Mouse (Mus musculus): ENCODE data around the gene Cdc42bpa. TPM values are rescaled to one million over a fixed set of nuclear protein-coding genes. Genes with fewer than 3 reads are reported as not detected.

Cdc42bpa gene
- polyA plus RNA-seq, 1 experiment from 2014 or later, result 3.3 TPM

DNA sequence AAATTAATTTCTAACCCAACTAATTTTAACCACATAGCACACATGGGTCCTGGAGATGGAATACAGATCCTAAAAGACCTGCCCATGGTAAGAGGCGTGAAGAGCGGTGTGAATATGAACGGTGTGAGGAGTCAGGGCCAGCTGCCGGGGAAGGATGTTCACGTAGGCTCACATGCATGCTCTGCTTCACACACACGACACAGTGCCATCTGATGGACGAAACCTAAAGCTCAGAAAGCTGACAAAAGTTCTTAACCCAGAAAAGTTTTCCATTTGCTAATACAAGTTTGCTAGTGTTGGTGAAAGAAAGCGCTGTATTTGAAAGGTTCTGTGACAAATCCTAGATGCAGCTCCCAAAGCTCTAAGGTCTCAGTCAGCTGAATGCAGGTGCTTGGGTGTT lies 190.9 kb downstream of the Cdc42bpa start:
- H3K4me3 ChIP-seq (ENCODE audit: inconsistent target), result no peak overlapping the region
- no peaks in the 10 kb centered on the region for H3K36me3 ChIP-seq (ENCODE audit: inconsistent target)
- H3K79me2 ChIP-seq (ENCODE audit: inconsistent target), result no peaks in the 10 kb centered on the region
- H3K27ac ChIP-seq, result no peak overlapping the region
- WGBS (ENCODE audit: missing documents), result 93% methylated on average over 8 of the region's 8 CpGs

DNA sequence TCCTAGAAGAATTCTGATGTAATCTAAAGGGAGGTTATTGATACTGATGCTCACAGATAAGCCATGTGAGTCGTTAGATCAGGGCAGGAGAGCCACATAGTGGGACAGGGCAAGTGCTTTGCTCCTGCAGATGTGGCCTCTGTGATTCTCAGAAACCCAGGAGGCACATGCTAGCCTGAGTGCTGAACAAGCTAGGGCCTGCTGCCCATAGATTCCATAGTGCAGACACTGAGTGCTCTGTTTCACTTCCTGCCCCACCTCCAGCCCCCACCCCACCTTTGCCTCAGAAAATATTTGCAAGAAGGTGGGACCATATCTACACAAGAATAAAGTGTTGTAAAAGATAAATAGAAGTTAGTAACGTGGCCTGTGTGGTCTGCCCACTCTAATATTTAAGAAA lies 198.4 kb downstream of the Cdc42bpa start:
- no peak overlapping the region for H3K4me3 ChIP-seq (ENCODE audit: inconsistent target)
- H3K79me2 ChIP-seq (ENCODE audit: inconsistent target), result no peaks in the 10 kb centered on the region
- no peaks in the 10 kb centered on the region for H3K36me3 ChIP-seq (ENCODE audit: inconsistent target)
- 93% methylated on average over 2 of the region's 2 CpGs for WGBS (ENCODE audit: missing documents)
- H3K27ac ChIP-seq, result no peak overlapping the region

GRCm38 (mm10) chr1:180160545-180160944 lies 200.3 kb downstream of the Cdc42bpa start:
- Histone ChIP-seq H3K79me2 (ENCODE audit: inconsistent target) (no peaks in the 10 kb centered on the region), H3K4me3 (ENCODE audit: inconsistent target) (no peak overlapping the region)
- WGBS (ENCODE audit: missing documents), result 94% methylated on average over 2 of the region's 2 CpGs

DNA sequence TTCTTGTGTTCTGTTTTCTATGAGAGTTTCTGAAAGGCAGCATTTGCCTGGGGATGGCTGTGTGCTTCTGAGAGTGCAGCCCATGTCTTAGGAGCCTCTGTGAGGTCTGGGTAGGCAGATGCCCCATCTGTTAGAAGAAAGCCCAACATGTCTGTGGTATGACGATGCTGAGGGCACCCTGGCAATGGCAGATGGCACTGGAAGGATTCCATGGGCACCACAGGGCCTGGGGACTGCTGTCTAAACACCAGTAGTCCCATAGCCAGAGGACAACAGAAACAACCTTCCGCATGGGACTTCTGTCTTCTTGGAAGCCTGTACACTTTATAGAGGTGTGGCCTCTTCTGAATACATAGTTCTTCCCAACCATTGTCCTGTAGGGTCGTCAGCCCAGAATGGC lies 200.9 kb downstream of the Cdc42bpa start:
- Histone ChIP-seq H3K27ac (no peak overlapping the region), H3K4me3 (ENCODE audit: inconsistent target) (no peak overlapping the region), H3K36me3 (ENCODE audit: inconsistent target) (no peaks in the 10 kb centered on the region), H3K79me2 (ENCODE audit: inconsistent target) (no peaks in the 10 kb centered on the region)
- 89% methylated on average over 3 of the region's 3 CpGs for WGBS (ENCODE audit: missing documents)

More at GRCm38 (mm10) chr1:180160545-180160944, 200.3 kb downstream of the Cdc42bpa start:
- Histone ChIP-seq H3K27ac (no peak overlapping the region), H3K36me3 (ENCODE audit: inconsistent target) (no peaks in the 10 kb centered on the region)

DNA sequence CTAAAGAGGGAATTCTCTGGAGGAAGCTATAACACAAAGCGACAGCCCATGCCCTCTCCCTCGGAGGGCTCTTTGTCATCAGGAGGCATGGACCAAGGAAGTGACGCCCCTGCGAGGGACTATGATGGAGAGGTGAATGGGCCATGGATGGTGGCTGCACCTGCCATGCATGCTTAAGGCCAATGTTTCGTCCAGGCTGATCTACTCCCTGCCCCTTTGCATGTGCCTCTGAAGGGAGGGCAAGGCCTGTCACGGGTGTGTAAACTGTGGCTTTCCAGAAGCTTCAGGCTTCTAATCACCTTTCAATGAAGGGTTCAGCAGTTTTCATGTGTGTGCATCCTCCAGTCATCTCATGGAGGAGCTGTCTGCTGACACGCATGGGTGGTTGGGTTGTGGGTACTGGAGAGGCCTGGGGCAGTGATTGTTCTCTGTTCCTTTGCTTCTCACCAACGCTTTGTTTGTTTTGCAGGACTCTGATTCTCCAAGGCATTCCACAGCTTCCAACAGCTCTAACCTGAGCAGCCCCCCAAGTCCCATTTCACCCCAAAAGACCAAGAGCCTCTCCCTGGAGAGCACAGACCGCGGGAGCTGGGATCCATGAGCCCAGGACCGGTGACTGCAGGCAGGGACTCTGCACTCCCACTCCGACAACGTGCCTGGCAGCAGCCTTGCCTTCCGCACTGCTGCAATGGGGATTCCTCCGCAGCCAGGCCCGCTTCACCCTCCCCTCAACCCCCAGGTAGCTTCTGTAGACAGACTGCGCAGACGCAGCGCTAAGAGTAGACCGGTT lies 201.5 kb downstream of the Cdc42bpa start:
- 92% methylated on average over 20 of the region's 20 CpGs for WGBS (ENCODE audit: missing documents)
- H3K79me2 ChIP-seq (ENCODE audit: inconsistent target), result no peaks in the 10 kb centered on the region
- no peaks in the 10 kb centered on the region for H3K36me3 ChIP-seq (ENCODE audit: inconsistent target)
- no peak overlapping the region for H3K27ac ChIP-seq
- no peak overlapping the region for H3K4me3 ChIP-seq (ENCODE audit: inconsistent target)

GRCm38 (mm10) chr1:180162986-180163385 lies 202.7 kb downstream of the Cdc42bpa start:
- no peaks in the 10 kb centered on the region for H3K79me2 ChIP-seq (ENCODE audit: inconsistent target)
- no peaks in the 10 kb centered on the region for H3K36me3 ChIP-seq (ENCODE audit: inconsistent target)
- H3K27ac ChIP-seq, result no peak overlapping the region
- no peak overlapping the region for H3K4me3 ChIP-seq (ENCODE audit: inconsistent target)
- WGBS (ENCODE audit: missing documents), result 58% methylated on average over 7 of the region's 7 CpGs

DNA sequence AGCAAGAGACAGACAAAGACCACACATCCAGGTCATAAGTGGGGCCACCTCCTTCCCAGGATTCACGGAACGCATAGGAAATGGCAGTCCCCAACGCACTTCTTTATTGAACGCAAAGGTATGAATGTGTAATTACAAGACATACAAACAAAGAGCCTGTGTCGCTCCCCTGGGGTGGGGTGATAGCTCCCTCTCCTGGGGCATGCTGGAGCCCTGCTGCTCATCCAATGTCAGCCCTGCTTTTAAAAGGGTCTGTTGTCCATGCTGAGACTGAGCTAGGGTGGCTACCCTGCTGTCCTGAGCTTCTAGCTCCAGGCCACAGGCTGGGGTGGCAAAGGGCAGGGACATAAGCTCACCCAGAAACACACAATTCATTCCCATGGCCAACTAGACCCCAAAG lies 206.3 kb downstream of the Cdc42bpa start:
- 96% methylated on average over 5 of the region's 5 CpGs for WGBS (ENCODE audit: missing documents)

DNA sequence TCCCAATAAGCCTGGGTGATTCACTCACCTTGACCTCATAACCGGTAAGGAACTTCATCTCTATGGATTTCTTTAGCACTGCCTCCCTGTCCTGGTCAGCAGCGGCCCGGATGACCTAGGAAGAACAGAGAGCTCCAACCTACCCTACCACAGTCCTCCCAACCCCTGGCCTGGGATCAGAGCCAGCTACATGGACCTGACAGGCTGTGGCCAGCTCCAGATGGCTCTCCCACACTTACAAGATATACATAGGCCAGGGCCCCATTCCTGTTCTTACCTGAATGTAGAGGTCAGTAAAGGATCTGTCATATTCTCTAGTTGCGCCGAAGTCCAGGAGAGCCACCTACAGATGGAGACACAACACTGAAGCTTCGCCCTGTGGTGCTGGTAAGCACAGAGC lies 208.0 kb downstream of the Cdc42bpa start:
- H3K4me3 ChIP-seq (ENCODE audit: inconsistent target), result no peak overlapping the region
- WGBS (ENCODE audit: missing documents), result 96% methylated on average over 6 of the region's 6 CpGs
- no peaks in the 10 kb centered on the region for H3K79me2 ChIP-seq (ENCODE audit: inconsistent target)
- no peak overlapping the region for H3K27ac ChIP-seq
- H3K36me3 ChIP-seq (ENCODE audit: inconsistent target), result no peaks in the 10 kb centered on the region

More for the DNA sequence above, 206.3 kb downstream of the Cdc42bpa start:
- Histone ChIP-seq H3K27ac (no peak overlapping the region), H3K36me3 (ENCODE audit: inconsistent target) (no peaks in the 10 kb centered on the region), H3K79me2 (ENCODE audit: inconsistent target) (no peaks in the 10 kb centered on the region), H3K4me3 (ENCODE audit: inconsistent target) (no peak overlapping the region)

GRCm38 (mm10) chr1:180169161-180169560 lies 208.9 kb downstream of the Cdc42bpa start:
- no peaks in the 10 kb centered on the region for H3K36me3 ChIP-seq (ENCODE audit: inconsistent target)

GRCm38 (mm10) chr1:180170071-180170470 lies 209.8 kb downstream of the Cdc42bpa start:
- Histone ChIP-seq H3K4me3 (ENCODE audit: inconsistent target) (no peak overlapping the region), H3K79me2 (ENCODE audit: inconsistent target) (no peaks in the 10 kb centered on the region), H3K36me3 (ENCODE audit: inconsistent target) (no peaks in the 10 kb centered on the region), H3K27ac (no peak overlapping the region)
- 93% methylated on average over 8 of the region's 8 CpGs for WGBS (ENCODE audit: missing documents)

More at GRCm38 (mm10) chr1:180169161-180169560, 208.9 kb downstream of the Cdc42bpa start:
- H3K27ac ChIP-seq, result no peak overlapping the region
- no peak overlapping the region for H3K4me3 ChIP-seq (ENCODE audit: inconsistent target)
- 96% methylated on average over 7 of the region's 7 CpGs for WGBS (ENCODE audit: missing documents)
- no peaks in the 10 kb centered on the region for H3K79me2 ChIP-seq (ENCODE audit: inconsistent target)

- no peak overlapping the region for H3K27ac ChIP-seq
- WGBS (ENCODE audit: missing documents), result 100% methylated on average over 2 of the region's 2 CpGs
- no peaks in the 10 kb centered on the region for H3K36me3 ChIP-seq (ENCODE audit: inconsistent target)
- no peaks in the 10 kb centered on the region for H3K79me2 ChIP-seq (ENCODE audit: inconsistent target)
- no peak overlapping the region for H3K4me3 ChIP-seq (ENCODE audit: inconsistent target)
Measured at GRCm38 (mm10) chr1:180171883-180172282, 211.6 kb downstream of the Cdc42bpa start.

- 91% methylated on average over 4 of the region's 4 CpGs for WGBS (ENCODE audit: missing documents)
- no peak overlapping the region for H3K4me3 ChIP-seq (ENCODE audit: inconsistent target)
- no peak overlapping the region for H3K27ac ChIP-seq
- H3K36me3 ChIP-seq (ENCODE audit: inconsistent target), result no peaks in the 10 kb centered on the region
- H3K79me2 ChIP-seq (ENCODE audit: inconsistent target), result no peaks in the 10 kb centered on the region
Measured at GRCm38 (mm10) chr1:180172600-180172999, 212.3 kb downstream of the Cdc42bpa start.

GRCm38 (mm10) chr1:180173017-180173416 lies 212.7 kb downstream of the Cdc42bpa start:
- 94% methylated on average over 5 of the region's 5 CpGs for WGBS (ENCODE audit: missing documents)
- no peaks in the 10 kb centered on the region for H3K36me3 ChIP-seq (ENCODE audit: inconsistent target)
- no peaks in the 10 kb centered on the region for H3K79me2 ChIP-seq (ENCODE audit: inconsistent target)
- H3K27ac ChIP-seq, result no peak overlapping the region
- no peak overlapping the region for H3K4me3 ChIP-seq (ENCODE audit: inconsistent target)

GRCm38 (mm10) chr1:180174718-180175117 lies 214.4 kb downstream of the Cdc42bpa start:
- no peak overlapping the region for H3K27ac ChIP-seq
- 75% methylated on average over 5 of the region's 6 CpGs for WGBS (ENCODE audit: missing documents)
- H3K4me3 ChIP-seq (ENCODE audit: inconsistent target), result no peak overlapping the region
- H3K79me2 ChIP-seq (ENCODE audit: inconsistent target), result no peaks in the 10 kb centered on the region
- H3K36me3 ChIP-seq (ENCODE audit: inconsistent target), result no peaks in the 10 kb centered on the region

GRCm38 (mm10) chr1:180175167-180175566 lies 214.9 kb downstream of the Cdc42bpa start:
- H3K4me3 ChIP-seq (ENCODE audit: inconsistent target), result no peak overlapping the region
- no peaks in the 10 kb centered on the region for H3K36me3 ChIP-seq (ENCODE audit: inconsistent target)
- H3K79me2 ChIP-seq (ENCODE audit: inconsistent target), result no peaks in the 10 kb centered on the region
- 38% methylated on average over 3 of the region's 3 CpGs for WGBS (ENCODE audit: missing documents)
- H3K27ac ChIP-seq, result no peak overlapping the region

All from macrophage (primary cell).